Mouse (Mus musculus) C2C12 (cell line): ENCODE results near the gene Atp2b4. TPM values are rescaled to one million over a fixed set of nuclear protein-coding genes. Genes with fewer than 3 reads are reported as not detected.

Experiments used
- H3K27me3 ChIP-seq: one replicate; pipeline ENCODE4 v1.6.1; 2011; ENCODE audit not compliant: control insufficient read depth, insufficient read depth, insufficient read length
- H3K36me3 ChIP-seq: one replicate; pipeline ENCODE4 v1.6.1; 2011; ENCODE audit not compliant: control insufficient read depth, insufficient read depth
- H3K4me3 ChIP-seq: one replicate; pipeline ENCODE4 v1.5.1; 2011; ENCODE audit warnings: mild to moderate bottlenecking, control low read depth; ENCODE audit not compliant: poor library complexity, insufficient read depth, severe bottlenecking
- H3K79me2 ChIP-seq: one replicate; pipeline ENCODE4 v1.6.1; 2011; ENCODE audit not compliant: control insufficient read depth, insufficient read depth
- H3K79me3 ChIP-seq: one replicate; pipeline ENCODE4 v1.6.1; 2011; ENCODE audit warnings: low read depth, control low read depth
- H3ac ChIP-seq: one replicate; pipeline ENCODE3; 2011; ENCODE audit warnings: low read depth; ENCODE audit not compliant: control insufficient read depth, insufficient read length
- CEBPB ChIP-seq: IDR thresholded peaks from one replicate; pipeline ENCODE4 v1.6.1; 2011; ENCODE audit warnings: low read depth, mild to moderate bottlenecking, control low read depth, moderate library complexity
- CTCF ChIP-seq: IDR thresholded peaks from one replicate; pipeline ENCODE4 v1.5.1; 2011; ENCODE audit not compliant: control insufficient read depth, insufficient read depth, insufficient read length
- FOSL1 ChIP-seq: IDR thresholded peaks from one replicate; pipeline ENCODE4 v1.8.0; 2011; ENCODE audit warnings: mild to moderate bottlenecking, low read length; ENCODE audit not compliant: poor library complexity, insufficient read depth, severe bottlenecking
- MAX ChIP-seq: IDR thresholded peaks from one replicate; pipeline ENCODE4 v1.6.1; 2011; ENCODE audit warnings: mild to moderate bottlenecking, control low read depth
- MYOD1 ChIP-seq: IDR thresholded peaks from one replicate; pipeline ENCODE4 v1.6.1; 2011; ENCODE audit warnings: low read depth; ENCODE audit not compliant: control insufficient read depth, insufficient read length
- MYOG ChIP-seq: IDR thresholded peaks from one replicate; pipeline ENCODE4 v1.6.1; 2011; ENCODE audit not compliant: control insufficient read depth, insufficient read length; ENCODE audit errors: extremely low read depth
- USF1 ChIP-seq: IDR thresholded peaks from one replicate; pipeline ENCODE4 v1.6.1; 2011; ENCODE audit warnings: low read depth, mild to moderate bottlenecking, control low read depth, moderate library complexity
- long read RNA-seq, 2 experiments: library from polyadenylated mRNA; unstranded; transcript quantifications; one replicate each; pipeline ENCODE4 v2.0.0; 2019 to 2020
- polyA plus RNA-seq: library from polyadenylated mRNA; unstranded; fragments of >200 nt; fragmentation: generic; extraction: Trizol; gene quantifications from one replicate; pipeline ENCODE4 v1.2.1, GENCODE M21; 2012; ENCODE audit warnings: missing spikeins

Atp2b4 gene
- 3.0 TPM for polyA plus RNA-seq
- long read RNA-seq, experiment 1, partial matches to known transcripts = 0 of 5 reads
- long read RNA-seq, experiment 1, other reads (novel, unspliced or antisense) = 5 of 5 reads
- long read RNA-seq, experiment 2, partial matches to known transcripts = 0 of 1 reads
- long read RNA-seq, experiment 2, other reads (novel, unspliced or antisense) = 1 of 1 reads

DNA sequence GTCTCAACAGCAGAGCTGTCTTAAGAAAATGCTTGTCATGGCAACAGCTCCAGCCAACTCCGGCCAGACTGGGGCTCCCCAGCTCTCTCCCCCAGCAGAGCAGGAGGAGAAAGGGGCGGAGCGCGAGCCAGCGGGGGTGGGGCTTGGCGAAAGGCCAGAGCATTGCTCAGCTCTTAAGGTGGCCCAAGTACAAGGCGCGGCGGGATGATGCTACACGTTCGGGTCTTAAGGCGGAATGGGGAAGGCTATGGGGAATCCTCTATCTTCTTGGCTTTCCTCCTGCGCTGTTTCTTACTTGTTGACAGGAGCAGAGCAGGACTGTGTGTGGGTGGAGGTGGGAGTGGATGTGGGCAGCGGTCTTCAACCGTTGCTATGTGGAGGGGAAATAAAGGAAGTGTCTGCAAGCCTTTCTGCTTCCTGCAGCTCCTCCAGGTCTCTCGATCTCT, at the start of gene Atp2b4:
Gene Atp2b4 (minus strand): TSS at position 94 of the 446 bp plus-strand sequence.
- H3K4me3 ChIP-seq = peak within 1 kb of the TSS; percentile 30
- no peak for TF ChIP-seq MYOG
- TF ChIP-seq CEBPB = no peak
- no peak for TF ChIP-seq MAX
- no peak for TF ChIP-seq CTCF
- no peak for TF ChIP-seq USF1
- no peak for TF ChIP-seq FOSL1
- no peak for TF ChIP-seq MYOD1
- H3K79me3 ChIP-seq = no peaks in the 10 kb centered on the region
- no peaks in the 10 kb centered on the region for H3K79me2 ChIP-seq
- H3K36me3 ChIP-seq = no peaks in the 10 kb centered on the region
- H3ac ChIP-seq = peak within 1 kb of the TSS; percentile 75
- no peaks in the 10 kb centered on the region for H3K27me3 ChIP-seq

DNA sequence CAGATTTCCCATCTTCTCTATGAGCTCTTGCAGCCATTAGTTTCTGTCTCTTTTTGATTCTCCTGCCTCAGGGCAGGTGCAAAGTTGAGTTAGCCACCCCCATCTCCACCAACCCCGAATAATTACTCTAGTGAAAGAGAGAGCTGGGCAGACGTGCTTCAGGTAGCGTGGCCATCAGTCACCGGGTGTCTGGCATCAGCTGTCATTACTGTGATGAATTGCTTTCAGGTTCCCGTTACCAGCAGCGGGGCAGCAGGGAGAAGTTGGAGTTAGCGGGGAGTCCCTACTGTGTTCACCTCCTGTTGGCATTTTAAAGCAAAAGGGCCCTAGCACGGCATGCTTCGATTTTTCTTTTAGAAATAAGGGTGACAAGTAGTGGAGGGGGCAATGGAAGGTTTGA, 43.9 kb upstream of the Atp2b4 start:
- Histone ChIP-seq H3ac (no peak overlapping the region), H3K4me3 (no peak overlapping the region), H3K27me3 (no peaks in the 10 kb centered on the region), H3K36me3 (no peaks in the 10 kb centered on the region), H3K79me3 (no peaks in the 10 kb centered on the region), H3K79me2 (no peaks in the 10 kb centered on the region)
- TF ChIP-seq MAX (no peak), CEBPB (no peak), USF1 (no peak), FOSL1 (no peak), MYOG (no peak), CTCF (no peak), MYOD1 (no peak)

- no peak overlapping the region for H3ac ChIP-seq
- H3K79me3 ChIP-seq = no peaks in the 10 kb centered on the region
- no peaks in the 10 kb centered on the region for H3K27me3 ChIP-seq
- no peaks in the 10 kb centered on the region for H3K36me3 ChIP-seq
- no peaks in the 10 kb centered on the region for H3K79me2 ChIP-seq
- TF ChIP-seq MAX = no peak
- no peak for TF ChIP-seq CEBPB
- no peak for TF ChIP-seq FOSL1
- no peak for TF ChIP-seq MYOG
- no peak for TF ChIP-seq CTCF
- no peak for TF ChIP-seq USF1
- TF ChIP-seq MYOD1 = no peak
- no peak overlapping the region for H3K4me3 ChIP-seq
These were observed 43.1 kb upstream of the Atp2b4 start for GRCm38 (mm10) chr1:133843900-133844299.

GRCm38 (mm10) chr1:133843370-133843769, 42.5 kb upstream of the Atp2b4 start:
- no peaks in the 10 kb centered on the region for H3K79me3 ChIP-seq
- H3K79me2 ChIP-seq = no peaks in the 10 kb centered on the region
- no peak for TF ChIP-seq MYOG
- TF ChIP-seq MYOD1 = peak; percentile 57
- TF ChIP-seq CEBPB = no peak
- peak; percentile 49 for TF ChIP-seq USF1
- no peak overlapping the region for H3ac ChIP-seq
- no peaks in the 10 kb centered on the region for H3K27me3 ChIP-seq
- H3K36me3 ChIP-seq = no peaks in the 10 kb centered on the region
- no peak overlapping the region for H3K4me3 ChIP-seq

- Histone ChIP-seq H3K27me3 (no peaks in the 10 kb centered on the region), H3K4me3 (no peak overlapping the region), H3K79me3 (no peaks in the 10 kb centered on the region), H3K36me3 (no peaks in the 10 kb centered on the region), H3K79me2 (no peaks in the 10 kb centered on the region), H3ac (no peak overlapping the region)
- TF ChIP-seq USF1 (no peak), FOSL1 (no peak), MAX (no peak), MYOG (no peak)
These were observed 41.4 kb upstream of the Atp2b4 start for GRCm38 (mm10) chr1:133842074-133842725.
